Mouse (Mus musculus) erythroid progenitor cell, adult 5-6 weeks (primary cell): ENCODE results near the gene 4930432K21Rik. TPM values are rescaled to one million over a fixed set of nuclear protein-coding genes. Genes with fewer than 3 reads are reported as not detected.
A peak's percentile ranks its signal among the peaks of the same experiment; 100 is the strongest.

Source experiments
- ATAC-seq: replicated peaks from 2 replicates; pipeline ENCODE4 v1.8.0; 2016; ENCODE audit warnings: moderate number of reproducible peaks, mild to moderate bottlenecking, moderate TSS enrichment, inconsistent platforms; ENCODE audit not compliant: poor library complexity, low FRiP score, severe bottlenecking
- total RNA-seq, 2 experiments: library from RNA; stranded (forward) in 1 of 2; stranded (reverse) in 1 of 2; fragments of 150-400 nt in 1 of 2; fragments of 186-747, 209-891 nt in 1 of 2; gene quantifications; 2 replicates each; pipeline versions ENCODE4 v1.2.3 to v1.2.4; 2015 to 2017; ENCODE audit warnings: low replicate concordance in 2 of 2

The 4930432K21Rik gene
- total RNA-seq, 2 experiments from 2014 or later, result not detected

- no peak for ATAC-seq
These were observed 40.8 kb downstream of the 4930432K21Rik start for GRCm38 (mm10) chr8:84188671-84189070.

DNA sequence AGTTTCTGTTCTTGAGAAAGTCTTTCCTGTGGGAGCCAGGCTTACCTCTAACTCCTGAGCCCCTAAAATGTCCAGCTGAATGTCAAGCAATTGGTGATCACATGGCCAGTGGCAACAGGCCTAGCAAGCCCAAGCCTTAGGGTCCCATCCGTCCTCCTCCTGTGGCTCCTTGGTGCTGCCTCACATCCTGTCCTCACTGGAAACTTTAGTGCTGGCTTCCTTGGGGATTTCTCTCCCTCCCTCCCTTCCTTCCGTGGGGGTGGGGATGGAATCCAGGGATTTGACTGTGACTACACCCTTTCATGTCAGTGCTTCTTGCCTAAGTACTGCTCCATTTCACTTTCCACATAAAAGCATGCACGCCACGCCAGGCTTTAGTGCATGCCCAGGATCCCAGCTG lies 41.8 kb downstream of the 4930432K21Rik start:
- no peak for ATAC-seq

DNA sequence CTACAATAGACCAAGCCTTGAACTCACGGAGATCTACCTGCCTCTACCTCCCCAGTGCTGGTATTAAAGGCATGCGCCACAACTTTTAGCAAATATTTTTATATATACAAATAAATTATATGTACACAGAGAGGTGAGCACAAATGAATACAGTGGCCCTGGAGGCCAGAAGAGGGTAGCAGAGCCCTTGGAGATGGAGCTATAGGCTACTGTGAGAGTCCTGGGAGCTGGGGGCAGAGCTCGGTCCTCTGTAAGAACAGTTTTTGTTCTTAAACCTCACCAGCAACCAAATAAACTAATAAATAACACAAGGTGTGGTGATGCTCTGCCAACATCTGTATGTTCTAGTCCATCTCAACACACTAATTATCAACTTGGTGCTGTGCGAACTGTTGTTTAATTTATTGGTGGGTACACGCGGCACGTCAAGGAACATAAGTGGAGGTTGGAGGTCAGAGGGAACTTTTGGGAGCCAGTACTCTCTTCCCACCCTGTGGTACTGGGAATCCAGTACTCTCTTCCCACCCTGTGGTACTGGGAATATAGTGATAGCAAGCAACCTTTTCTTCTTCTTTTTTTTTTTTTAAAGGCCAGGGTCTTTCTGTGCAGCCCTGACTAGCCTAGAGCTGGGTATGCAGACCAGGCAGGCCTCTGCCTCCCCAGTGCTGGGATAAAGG lies 42.5 kb downstream of the 4930432K21Rik start:
- ATAC-seq, result no peak

GRCm38 (mm10) chr8:84192023-84192422 lies 44.2 kb downstream of the 4930432K21Rik start:
- ATAC-seq, result peak; percentile 93

- peak; percentile 86 for ATAC-seq
These were observed 44.7 kb downstream of the 4930432K21Rik start for GRCm38 (mm10) chr8:84192555-84192954.

DNA sequence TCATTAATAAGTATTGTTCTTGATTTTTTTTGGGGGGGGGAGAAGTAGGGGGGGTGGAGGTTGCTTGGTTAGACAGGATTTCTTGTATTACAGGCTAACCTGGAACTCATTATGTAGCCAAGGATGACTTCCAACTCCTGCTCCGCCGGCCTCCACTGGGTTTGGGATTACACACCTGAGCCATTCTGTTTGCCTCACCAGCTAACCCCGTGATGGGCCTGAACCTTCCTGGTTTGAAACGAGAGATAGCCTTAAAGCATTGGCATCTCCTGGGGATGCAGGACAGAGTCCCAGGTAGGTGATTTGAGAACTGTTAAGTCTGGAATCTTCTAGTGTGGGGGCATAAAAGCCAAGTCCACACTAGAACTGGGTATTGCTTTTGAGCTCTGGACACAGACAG lies 45.3 kb downstream of the 4930432K21Rik start:
- ATAC-seq, result no peak

DNA sequence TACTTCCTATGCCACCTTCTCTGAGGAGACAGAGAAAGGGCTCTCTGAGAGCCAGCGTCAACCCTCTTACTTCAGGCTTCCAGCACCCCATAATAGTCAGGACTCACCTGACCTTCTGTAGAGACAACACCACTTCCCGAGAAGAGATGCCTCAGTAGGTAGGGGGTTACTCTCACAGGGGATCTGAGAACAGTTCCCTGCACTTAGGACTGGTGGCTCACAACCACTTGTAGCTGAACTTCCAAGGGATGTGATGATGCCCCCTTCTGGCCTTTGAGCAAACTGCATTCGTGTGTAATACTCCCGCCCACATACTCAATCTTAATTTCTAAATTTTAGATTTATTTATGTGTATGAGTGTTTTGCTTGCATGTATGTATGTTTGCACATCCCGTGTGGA lies 45.7 kb downstream of the 4930432K21Rik start:
- ATAC-seq, result no peak

DNA sequence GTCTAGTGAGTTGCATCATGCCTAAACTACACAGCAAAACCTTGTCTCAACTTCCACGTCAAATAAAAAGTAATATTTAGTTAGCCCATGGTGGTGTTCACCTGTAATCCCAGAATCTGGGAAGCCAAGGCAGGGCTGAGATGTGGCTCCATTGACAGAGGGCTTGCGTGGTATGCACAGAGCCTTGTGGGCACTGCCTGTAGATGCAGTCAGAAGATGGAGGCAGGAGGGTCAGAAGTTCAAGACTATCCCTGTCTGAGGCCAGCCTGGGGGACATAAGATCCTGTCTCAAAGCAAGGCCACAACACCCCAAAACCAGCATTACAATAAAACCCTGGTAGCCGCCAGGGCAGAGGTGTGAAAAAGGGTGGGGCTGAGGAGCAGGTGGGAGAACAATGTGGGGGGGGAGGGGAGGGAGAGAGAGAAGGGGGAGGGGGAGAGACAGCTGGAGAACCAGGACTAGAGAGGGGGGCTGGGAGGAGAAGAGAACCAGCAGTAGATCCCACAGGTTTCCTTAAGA lies 46.5 kb downstream of the 4930432K21Rik start:
- ATAC-seq, result no peak

DNA sequence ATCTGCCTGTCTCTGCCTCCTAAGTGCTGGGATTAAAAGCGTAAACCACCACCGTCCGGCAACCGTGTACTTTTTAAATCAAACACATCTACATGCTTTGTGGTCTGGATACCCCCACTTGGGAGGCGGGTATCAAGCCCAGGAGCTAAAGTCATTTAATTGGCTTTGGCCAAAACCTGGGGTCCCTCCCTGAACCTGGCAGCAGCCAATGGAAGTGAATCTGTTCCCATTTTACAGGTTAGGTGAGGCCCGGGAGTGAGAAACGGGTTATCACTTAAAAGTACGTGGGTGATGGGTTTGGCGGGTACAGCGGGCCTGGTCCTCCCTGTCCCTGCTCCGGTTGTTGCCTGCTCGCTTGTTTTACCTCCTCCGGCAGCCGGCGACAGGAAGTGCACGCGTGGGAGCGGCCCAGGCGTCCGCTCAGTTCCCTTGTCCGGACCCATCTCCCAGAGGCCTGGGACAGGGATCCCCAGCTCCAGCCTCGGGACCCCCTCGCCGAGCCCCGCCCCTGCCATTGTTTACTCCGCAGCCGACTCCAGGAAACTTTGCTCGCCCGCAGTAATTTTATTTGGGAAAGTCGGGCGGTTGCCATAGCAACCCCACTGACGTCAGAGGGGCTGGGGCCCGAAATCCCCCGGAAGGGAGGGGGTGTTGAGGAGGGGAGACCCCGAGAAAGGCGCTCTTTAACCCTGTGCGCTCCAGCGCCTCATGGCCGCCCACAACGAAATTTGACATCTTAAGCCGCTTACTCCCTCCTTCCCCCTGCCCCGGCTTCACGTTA lies 49.5 kb downstream of the 4930432K21Rik start:
- ATAC-seq, result no peak

- peak; percentile 80 for ATAC-seq
These were observed 50.3 kb downstream of the 4930432K21Rik start for GRCm38 (mm10) chr8:84197922-84198774.

GRCm38 (mm10) chr8:84198871-84199270 lies 51.0 kb downstream of the 4930432K21Rik start:
- ATAC-seq, result no peak

- ATAC-seq, result no peak
These were observed 51.7 kb downstream of the 4930432K21Rik start for GRCm38 (mm10) chr8:84199348-84200125.

GRCm38 (mm10) chr8:84200126-84200555 lies 52.3 kb downstream of the 4930432K21Rik start:
- ATAC-seq, result no peak

DNA sequence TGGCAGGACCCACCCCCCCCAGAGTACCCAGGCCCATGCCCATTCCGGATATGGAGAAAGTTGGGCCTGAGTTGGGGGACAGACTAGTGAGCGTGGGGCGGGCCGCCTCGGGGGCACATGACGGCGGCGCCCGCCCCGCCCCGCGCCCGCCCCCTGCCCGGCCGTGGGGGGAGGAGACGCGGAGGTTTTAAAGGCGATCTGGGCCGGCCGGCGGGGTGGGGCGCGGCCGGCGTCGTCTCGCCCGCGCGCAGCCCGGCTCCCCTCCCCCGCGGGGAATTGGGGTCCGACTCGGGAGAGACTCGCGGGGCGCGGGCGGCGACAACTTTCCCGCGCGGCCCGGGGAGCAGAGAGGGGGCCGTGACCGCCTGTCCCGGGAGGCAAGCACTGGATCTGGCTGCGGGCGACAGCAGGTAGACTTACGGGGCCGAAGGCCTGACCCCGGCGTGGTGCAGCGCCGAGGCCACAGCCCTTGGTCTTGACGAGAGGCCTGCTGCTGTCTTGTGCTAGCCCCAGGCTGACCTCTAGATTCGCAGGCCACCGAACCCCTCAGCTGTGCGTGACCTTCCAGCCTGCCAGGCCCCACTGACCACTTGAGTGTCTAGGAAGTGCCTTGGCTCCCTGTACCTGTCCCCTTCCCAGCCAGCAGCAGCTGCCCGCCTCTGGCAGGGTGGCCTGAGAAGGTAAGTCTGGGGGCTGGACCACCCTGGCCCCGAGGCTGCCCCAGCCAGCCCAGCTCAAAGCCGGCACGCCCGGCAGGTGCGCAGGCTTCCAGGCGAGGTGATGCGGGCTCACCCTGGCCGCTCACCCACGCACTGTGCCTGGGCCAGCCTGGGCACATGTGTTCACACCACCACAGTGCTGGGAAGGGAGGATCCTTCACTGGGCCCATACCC lies 53.1 kb downstream of the 4930432K21Rik start:
- ATAC-seq, result no peak

DNA sequence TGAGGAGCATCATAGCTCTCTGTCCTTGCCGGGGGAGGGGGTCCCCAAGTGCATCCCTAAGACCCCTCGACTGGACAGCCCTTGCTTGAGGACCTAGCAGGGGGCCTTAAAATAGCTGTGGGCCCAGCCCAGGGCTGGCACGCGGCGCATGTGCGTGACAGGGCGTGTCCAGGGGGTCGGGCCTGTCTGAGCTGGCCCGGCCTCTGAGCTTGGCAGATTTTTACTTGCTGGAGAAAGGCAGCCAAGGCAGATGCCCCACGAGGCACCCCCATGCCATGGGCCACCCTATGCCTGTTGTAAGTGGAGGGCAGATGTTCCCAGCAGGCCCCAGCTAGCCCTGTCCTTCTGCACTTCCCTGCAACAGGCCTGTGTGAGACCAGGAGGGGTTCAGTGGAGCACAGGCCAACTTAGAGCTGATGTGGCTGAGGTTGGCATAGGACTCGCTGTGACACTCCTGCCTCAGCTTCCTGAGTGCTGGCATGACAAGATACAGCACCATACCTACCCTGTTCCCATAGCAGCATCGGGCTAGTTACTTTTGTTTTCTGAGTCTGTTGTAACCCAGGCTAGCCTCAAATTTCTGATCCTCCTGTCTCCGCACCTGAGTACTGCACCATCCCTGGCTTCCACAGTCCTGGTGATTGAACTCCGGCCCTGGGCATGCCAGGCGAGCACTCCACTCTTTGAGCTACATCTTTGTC lies 53.9 kb downstream of the 4930432K21Rik start:
- ATAC-seq, result no peak

DNA sequence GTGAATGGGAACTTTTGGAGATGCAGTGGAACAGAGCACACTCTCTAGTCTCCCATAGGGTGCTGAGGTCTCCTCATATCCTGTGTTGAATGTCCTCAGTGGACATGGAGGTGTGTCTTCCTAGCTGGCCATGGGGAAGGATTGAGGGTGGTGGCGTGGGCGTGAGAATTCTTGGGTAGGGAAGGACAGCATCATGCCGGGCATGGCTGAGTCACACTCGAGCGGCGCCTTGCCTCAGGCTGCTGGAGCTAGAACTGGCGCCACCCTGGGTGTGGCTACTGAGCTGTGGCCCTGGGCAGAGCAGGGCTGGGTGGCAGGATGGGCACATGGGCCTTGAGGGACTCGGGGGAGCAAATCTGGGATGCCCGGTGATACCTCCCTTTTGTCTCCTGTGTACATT lies 54.6 kb downstream of the 4930432K21Rik start:
- ATAC-seq, result no peak

GRCm38 (mm10) chr8:84202938-84203917 lies 55.4 kb downstream of the 4930432K21Rik start:
- ATAC-seq, result no peak
